Mouse (Mus musculus) E14TG2a.4 (cell line): ENCODE data around the gene Slc16a2.

Experiments
- CTCF ChIP-seq: conservative IDR thresholded peaks from 2 replicates; pipeline ENCODE4 v1.5.1; 2014; ENCODE audit warnings: low read length
- POU5F1 ChIP-seq: IDR thresholded peaks from 2 replicates; pipeline ENCODE4 v1.6.1; 2014; ENCODE audit warnings: low read length, borderline replicate concordance

- no peak for TF ChIP-seq CTCF
- TF ChIP-seq POU5F1 = no peak
Observed at GRCm38 (mm10) chrX:103712922-103713321, 108.9 kb downstream of the Slc16a2 start.
